Mouse (Mus musculus): ENCODE results near the gene Ralgps1. TPM values are rescaled to one million over a fixed set of nuclear protein-coding genes. Genes with fewer than 3 reads are reported as not detected.

Gene Ralgps1
- polyA plus RNA-seq, 1 experiment from 2014 or later: 13.7 TPM

DNA sequence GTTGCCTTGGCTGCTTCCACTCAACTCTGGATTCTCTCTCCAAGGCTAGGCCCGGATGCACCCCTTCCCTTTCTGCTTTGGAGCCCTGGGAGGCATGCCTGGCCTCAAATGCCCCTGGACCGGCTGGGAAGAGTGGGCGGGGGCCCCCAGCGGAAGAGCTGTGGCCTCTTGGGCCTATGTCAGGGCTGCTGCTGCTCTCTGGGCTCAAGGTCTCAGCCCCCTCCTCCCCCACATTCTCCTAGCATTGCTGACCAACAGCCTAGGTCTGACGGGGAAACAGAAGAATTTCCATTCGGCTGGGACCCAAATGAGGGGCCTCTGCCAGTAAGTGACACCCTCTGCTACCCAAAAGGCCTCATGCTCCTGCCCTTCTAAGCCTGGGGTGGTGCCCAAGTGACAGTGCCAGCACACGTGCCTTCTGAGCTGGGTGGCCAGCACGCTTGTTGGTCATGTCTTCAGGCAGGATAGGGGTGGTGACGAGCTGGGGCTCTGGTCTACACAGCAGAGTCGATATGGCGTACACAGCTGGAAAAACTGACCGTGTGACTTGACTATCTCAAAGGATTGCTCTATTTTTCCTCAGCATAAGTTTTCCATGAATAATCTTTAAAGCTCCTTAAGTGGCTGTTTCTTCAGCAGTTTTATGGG, 210.8 kb downstream of the Ralgps1 start:
- in situ Hi-C loops (cut with MboI; ENCODE audit: low pct_unique_long_range_greater_than_20kb): no loop called here
- ChIA-PET CTCF (interaction anchor here (1.0 to 10.3 kb wide), 4 partner anchors 59 to 204 kb away, joined by 3 to 65 read pairs (median 3); no protein-coding TSS in a partner anchor), POLR2A (no interaction called here)
- TF ChIP-seq CTCF (IDR thresholded peaks at IDR 0.05): no peak
- no peak for ATAC-seq
- no peaks in the 10 kb centered on the region for H3K27me3 ChIP-seq
- DNase-seq (ENCODE audit: low read depth, low spot score): no peak

DNA sequence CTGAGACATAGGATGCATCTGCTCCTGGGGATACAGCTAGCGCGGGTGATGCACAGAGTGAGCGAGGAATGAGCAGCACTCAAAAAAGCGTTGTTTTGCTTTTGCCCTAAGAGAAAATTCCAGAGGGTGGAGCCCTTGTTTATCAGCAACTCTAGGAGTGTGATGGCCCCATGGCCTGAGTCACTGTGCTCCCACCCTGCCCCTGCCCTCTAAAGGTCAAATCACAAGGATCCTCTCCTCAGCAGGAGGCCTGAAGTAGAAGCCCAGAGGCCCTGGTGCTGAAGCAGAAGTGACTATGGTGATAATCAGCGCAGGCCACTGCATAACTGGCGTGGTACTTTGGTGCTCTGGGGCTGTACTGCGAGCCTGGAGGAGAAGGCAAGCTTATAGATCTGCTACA, 211.7 kb downstream of the Ralgps1 start:
- in situ Hi-C loops (cut with MboI; ENCODE audit: low pct_unique_long_range_greater_than_20kb): loop anchor here (5.0 to 10.0 kb wide), 3 partner anchors 155 to 243 kb away; no protein-coding TSS in a partner anchor
- POLR2A ChIA-PET: no interaction called here
- H3K27me3 ChIP-seq: no peaks in the 10 kb centered on the region
- TF ChIP-seq CTCF (IDR thresholded peaks at IDR 0.05): no peak
- CTCF ChIA-PET: interaction anchor here (1.0 to 10.3 kb wide), 3 partner anchors 156 to 205 kb away, joined by 3 to 65 read pairs (median 3); no protein-coding TSS in a partner anchor
- DNase-seq (ENCODE audit: low read depth, low spot score) (no peak), ATAC-seq (no peak)

DNA sequence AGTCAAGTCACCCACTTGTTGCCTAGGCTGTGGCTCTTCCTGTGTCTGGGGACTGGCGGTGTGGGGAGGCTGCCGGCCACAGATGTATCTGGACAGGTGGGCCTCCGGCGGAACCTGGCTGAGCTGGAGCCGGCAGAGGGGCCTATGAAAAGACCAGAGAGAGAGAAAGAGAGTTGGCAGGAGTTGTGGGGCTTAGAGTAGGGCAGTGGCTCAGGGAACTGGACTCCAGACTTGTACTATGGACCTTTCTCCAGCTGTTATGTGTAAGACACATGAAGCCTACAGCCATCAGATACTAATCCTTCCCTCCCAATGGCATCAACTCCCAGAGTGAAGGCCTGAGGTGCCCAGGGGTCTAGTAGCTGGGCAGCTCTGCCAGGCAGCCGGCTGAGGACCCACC, 212.4 kb downstream of the Ralgps1 start:
- in situ Hi-C loops (cut with MboI; ENCODE audit: low pct_unique_long_range_greater_than_20kb): loop anchor here (5.0 to 10.0 kb wide), 3 partner anchors 156 to 243 kb away; no protein-coding TSS in a partner anchor
- no peak for DNase-seq (ENCODE audit: low read depth, low spot score)
- H3K27me3 ChIP-seq: no peaks in the 10 kb centered on the region
- no peak for TF ChIP-seq CTCF (IDR thresholded peaks at IDR 0.05)
- ChIA-PET CTCF (interaction anchor here (1.2 to 10.3 kb wide), 3 partner anchors 157 to 206 kb away, joined by 3 to 65 read pairs (median 3); no protein-coding TSS in a partner anchor), POLR2A (no interaction called here)
- ATAC-seq: no peak

DNA sequence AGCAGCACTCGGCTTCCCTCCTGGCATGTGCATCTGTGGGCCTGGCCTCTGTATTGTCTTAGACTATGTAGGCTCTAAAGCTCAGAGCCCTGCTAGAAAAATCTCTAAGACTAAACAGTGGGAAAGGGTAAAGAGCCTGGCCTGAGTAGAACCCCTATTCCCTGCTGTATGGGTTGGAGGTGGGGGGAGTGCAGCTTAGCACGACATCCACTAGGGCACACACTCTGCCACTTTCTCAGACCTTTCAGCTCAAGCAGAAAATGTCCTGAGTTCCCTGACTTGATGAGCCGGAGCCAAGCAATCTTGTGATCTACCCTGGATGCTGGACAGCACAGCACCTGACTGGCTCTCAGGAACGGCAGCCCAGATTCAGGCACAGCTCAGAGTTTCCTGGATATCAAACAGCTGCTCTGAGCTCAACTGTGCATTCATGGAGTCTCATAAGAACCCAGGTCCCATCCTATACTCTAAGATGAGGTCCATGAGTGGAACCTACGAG, 215.0 kb downstream of the Ralgps1 start:
- ATAC-seq (no peak), DNase-seq (ENCODE audit: low read depth, low spot score) (no peak)
- no peaks in the 10 kb centered on the region for H3K27me3 ChIP-seq
- in situ Hi-C loops (cut with MboI; ENCODE audit: low pct_unique_long_range_greater_than_20kb): loop anchor here (5.0 to 10.0 kb wide), 3 partner anchors 158 to 246 kb away; no protein-coding TSS in a partner anchor
- no peak for TF ChIP-seq CTCF (IDR thresholded peaks at IDR 0.05)
- ChIA-PET CTCF (interaction anchor here (1.1 to 10.3 kb wide), 6 partner anchors 18 to 246 kb away, joined by 3 to 65 read pairs (median 5); no protein-coding TSS in a partner anchor), POLR2A (no interaction called here)

DNA sequence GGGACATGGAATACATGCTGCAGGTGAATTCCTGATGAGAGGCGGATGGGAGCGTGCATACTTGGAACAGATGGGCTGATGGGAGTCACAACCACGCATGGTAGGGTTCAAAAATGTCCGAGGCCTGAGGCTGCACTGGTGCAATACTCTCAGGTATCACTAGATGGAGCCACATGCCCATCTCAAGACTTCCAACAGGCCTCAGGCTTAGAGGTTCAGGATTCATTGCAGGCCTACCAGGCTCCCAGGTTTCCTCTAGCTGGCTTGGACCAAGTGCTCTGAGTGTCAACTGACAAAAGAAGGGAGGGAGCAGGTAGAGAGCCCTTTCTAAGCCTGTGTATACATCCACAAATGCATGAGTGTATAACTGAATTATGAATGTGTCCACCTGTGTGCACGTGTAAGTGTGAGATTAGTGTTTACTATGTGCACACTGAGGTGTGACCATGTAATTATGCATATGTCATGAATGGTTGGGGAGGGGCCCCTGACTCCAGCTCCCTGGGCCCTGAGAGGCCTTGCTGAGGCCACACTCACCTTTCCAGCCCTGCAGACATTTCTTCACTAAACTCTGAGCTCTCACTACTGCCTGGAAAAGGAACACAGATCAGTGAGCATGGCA, 216.4 kb downstream of the Ralgps1 start:
- CTCF ChIA-PET: interaction anchor here (0.6 to 10.3 kb wide), 15 partner anchors 23 to 272 kb away, joined by 3 to 65 read pairs (median 3); partner anchors contain the start of gene Angptl2
- DNase-seq (ENCODE audit: low read depth, low spot score) (no peak), ATAC-seq (peak; percentile 51)
- in situ Hi-C loops (cut with MboI; ENCODE audit: low pct_unique_long_range_greater_than_20kb): loop anchor here (5.0 to 10.0 kb wide), 3 partner anchors 160 to 247 kb away; no protein-coding TSS in a partner anchor
- TF ChIP-seq CTCF (IDR thresholded peaks at IDR 0.05): no peak
- POLR2A ChIA-PET: no interaction called here
- no peaks in the 10 kb centered on the region for H3K27me3 ChIP-seq

DNA sequence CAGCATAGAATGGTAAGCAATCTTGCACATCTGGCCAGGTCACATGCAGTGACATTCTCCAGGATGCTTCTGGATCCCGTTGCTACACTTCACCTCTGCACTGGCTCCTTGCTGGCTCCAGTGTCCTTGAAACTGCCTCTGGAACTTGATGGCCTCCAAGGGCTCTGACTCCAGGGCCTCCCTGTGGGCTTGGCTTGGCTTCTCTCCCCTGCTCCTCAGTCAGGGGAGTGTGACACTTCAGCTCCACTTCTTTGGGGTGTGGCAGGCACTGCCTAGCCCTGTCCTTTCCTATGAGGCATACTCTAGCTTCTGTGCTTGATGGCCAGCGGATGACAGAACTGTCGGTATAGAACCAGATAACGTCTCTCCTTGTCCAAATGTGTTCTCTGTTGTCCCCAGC, 224.3 kb downstream of the Ralgps1 start:
- ChIA-PET POLR2A (no interaction called here), CTCF (interaction anchor here (1.3 kb wide), 1 partner anchor 201 kb away, joined by 3 read pairs; no protein-coding TSS in a partner anchor)
- in situ Hi-C loops (cut with MboI; ENCODE audit: low pct_unique_long_range_greater_than_20kb): no loop called here
- TF ChIP-seq CTCF (IDR thresholded peaks at IDR 0.05): no peak
- no peak for ATAC-seq
- DNase-seq (ENCODE audit: low read depth, low spot score): no peak
- H3K27me3 ChIP-seq: no peaks in the 10 kb centered on the region

DNA sequence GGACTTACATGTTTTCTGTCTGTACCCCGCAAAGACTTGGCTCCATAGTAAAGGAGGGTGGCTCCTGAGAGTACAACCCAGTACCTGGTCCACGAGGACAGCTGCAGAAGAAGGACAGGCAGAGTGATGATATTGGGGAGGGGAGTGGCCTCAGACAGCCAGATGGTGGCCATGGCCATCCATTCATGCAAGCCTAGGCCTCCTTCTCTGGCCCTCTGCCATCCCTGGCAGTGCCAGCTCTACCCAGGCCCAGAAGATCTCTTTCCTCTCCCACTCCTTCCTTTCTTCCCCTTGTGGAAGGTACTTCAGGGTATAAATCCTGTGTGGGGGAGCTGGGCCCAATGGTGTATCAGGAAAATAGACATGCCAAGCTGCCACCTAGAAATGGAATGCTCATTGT, 228.0 kb downstream of the Ralgps1 start:
- ATAC-seq (no peak), DNase-seq (ENCODE audit: low read depth, low spot score) (no peak)
- ChIA-PET CTCF (interaction anchor here (1.8 kb wide), 1 partner anchor 11 kb away, joined by 4 read pairs; the partner anchor contains the start of gene Garnl3), POLR2A (interaction anchor here (1.1 kb wide), 1 partner anchor 57 kb away, joined by 3 read pairs; no protein-coding TSS in a partner anchor)
- in situ Hi-C loops (cut with MboI; ENCODE audit: low pct_unique_long_range_greater_than_20kb): no loop called here
- TF ChIP-seq CTCF (IDR thresholded peaks at IDR 0.05): no peak
- H3K27me3 ChIP-seq: no peaks in the 10 kb centered on the region

DNA sequence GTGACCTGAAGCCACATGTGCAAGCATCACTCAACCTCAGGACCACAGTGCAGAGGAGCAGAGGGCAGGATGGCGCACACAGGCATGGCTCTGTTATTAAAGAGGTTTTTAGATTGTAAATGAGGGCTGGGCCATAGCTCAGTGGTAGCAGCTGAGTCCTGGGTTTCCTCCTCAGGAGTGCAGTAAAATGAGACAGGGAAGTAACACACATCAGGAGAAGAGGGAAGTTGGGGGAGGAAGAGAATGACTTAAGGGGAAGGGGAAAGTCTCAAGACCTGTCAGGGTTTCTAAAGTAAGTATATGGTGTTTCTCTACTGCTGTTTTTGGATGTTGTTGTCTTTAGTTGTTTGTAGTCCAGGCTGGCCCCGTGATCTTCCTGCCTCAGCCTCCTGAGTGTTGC, 232.8 kb downstream of the Ralgps1 start:
- POLR2A ChIA-PET: no interaction called here
- no peak for TF ChIP-seq CTCF (IDR thresholded peaks at IDR 0.05)
- in situ Hi-C loops (cut with MboI; ENCODE audit: low pct_unique_long_range_greater_than_20kb): no loop called here
- DNase-seq (ENCODE audit: low read depth, low spot score): no peak
- ATAC-seq: no peak
- CTCF ChIA-PET: no interaction called here
- no peaks in the 10 kb centered on the region for H3K27me3 ChIP-seq

DNA sequence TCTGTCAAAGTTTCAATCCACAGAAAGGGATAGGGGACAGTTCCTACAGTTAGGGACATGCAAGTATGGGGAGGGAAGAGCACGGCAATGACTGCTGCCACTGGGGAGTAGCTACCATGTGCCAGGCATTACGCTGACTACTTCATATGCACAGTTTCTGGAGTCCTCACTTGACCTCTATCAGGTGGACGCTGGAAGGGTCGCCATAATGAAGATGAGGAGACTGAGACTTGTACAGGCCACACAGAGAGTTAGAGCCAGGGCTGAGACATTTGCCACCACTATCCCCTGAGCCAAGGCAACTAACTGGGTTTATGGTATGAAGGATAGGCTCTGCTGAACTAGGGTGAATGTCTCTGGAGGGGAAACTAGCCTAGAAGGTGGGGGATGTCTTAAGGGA, 233.6 kb downstream of the Ralgps1 start:
- ATAC-seq (no peak), DNase-seq (ENCODE audit: low read depth, low spot score) (no peak)
- ChIA-PET CTCF (no interaction called here), POLR2A (interaction anchor here (0.6 kb wide), 1 partner anchor 268 kb away, joined by 4 read pairs; no protein-coding TSS in a partner anchor)
- TF ChIP-seq CTCF (IDR thresholded peaks at IDR 0.05): no peak
- H3K27me3 ChIP-seq: no peaks in the 10 kb centered on the region
- in situ Hi-C loops (cut with MboI; ENCODE audit: low pct_unique_long_range_greater_than_20kb): no loop called here

DNA sequence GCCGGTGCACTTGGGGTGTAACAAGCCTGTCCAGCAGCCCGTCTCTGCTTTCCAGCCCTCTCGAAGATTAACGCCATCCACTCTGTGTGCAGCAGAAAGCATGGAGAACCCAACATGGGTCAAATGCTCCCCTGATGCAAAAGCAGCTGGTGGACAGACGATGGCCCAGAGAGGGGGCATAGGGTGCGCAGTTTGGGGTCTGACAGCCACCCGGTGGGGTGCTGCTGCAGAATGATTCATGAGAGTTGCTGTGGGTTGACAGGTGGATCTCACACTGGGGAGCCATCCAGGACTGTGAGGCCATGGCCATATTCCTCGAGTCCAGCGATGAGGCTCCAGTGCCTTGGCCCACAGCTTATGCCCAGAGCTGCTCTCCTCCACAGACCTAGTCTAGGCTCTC, 234.0 kb downstream of the Ralgps1 start:
- POLR2A ChIA-PET: no interaction called here
- no peak for TF ChIP-seq CTCF (IDR thresholded peaks at IDR 0.05)
- CTCF ChIA-PET: no interaction called here
- H3K27me3 ChIP-seq: no peaks in the 10 kb centered on the region
- no peak for ATAC-seq
- no peak for DNase-seq (ENCODE audit: low read depth, low spot score)
- in situ Hi-C loops (cut with MboI; ENCODE audit: low pct_unique_long_range_greater_than_20kb): no loop called here

DNA sequence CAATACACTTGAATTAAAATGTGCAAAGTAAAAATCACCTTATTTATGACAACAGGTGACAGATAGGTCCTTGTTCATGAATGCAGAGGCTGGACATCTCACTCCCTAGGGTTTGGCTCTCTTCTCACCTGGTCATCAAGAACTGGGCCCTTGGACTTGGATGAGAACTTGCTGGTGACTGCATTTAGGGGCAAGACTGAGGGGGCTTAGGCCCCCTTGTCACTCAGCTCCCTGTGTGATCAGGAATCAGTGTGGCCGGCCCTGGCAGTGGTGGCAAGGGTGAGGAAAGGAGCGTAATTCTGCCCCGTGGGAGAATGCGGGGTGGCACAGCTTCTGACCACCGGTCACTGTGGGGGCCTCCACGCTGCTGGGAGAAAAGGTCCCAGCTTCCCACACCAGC, 234.9 kb downstream of the Ralgps1 start:
- in situ Hi-C loops (cut with MboI; ENCODE audit: low pct_unique_long_range_greater_than_20kb): no loop called here
- no peak for TF ChIP-seq CTCF (IDR thresholded peaks at IDR 0.05)
- ChIA-PET CTCF (no interaction called here), POLR2A (no interaction called here)
- H3K27me3 ChIP-seq: no peaks in the 10 kb centered on the region
- DNase-seq (ENCODE audit: low read depth, low spot score) (no peak), ATAC-seq (no peak)
